Comparison of ENCODE assay signal across 1 mouse cellular context in the genomic region with DNA sequence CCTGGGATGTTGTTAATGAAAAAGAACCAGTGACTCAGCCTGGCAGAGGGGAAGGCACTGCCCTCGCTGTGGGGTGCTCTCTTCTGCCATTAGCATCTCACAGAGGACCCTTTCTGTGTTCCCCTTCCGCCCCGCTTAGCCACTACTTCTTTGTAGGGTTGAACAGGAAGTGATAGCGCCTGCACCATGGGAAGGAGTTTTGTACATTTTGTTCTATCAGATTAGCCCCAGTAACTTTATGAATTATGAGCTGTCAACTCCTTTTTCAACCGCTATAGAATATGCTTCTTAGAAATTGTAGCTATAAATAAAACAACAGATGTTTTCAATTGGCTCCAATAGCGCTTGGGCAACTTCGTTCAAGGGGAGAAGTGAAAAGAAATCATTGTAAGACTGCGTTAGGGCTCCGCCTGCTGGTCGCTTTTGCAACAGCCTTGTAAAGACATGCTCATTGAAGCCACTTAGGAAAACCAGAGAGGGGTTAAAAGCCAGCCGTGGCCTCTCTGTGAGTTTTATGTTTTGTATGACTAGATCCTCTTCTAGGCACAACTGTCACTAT.
A peak's percentile ranks its signal among the peaks of the same experiment; 100 is the strongest.
TF ChIP-seq lines count a peak whose summit lies in the region.

No protein-coding gene starts in this region.

TF ChIP-seq in MEL, 35 proteins besides CTCF, POLR2A, EP300 and RAD21 (continued from another document):
- no peak for TF ChIP-seq NRF1 (IDR thresholded peaks at IDR 0.05; ENCODE audit: insufficient read depth, low read depth, low read length, poor library complexity, severe bottlenecking)
- peak; percentile 97 for TF ChIP-seq ETS1 (IDR thresholded peaks at IDR 0.05; ENCODE audit: low read depth, low read length)
- TF ChIP-seq RCOR1 (IDR thresholded peaks at IDR 0.05; ENCODE audit: low read depth, low read length) = peak; percentile 50; the same call in 1 of the 2 replicates
- TF ChIP-seq HCFC1 (IDR thresholded peaks at IDR 0.05; ENCODE audit: low read depth, low read length) = 0 out of 2 replicates have a peak, but pooled peaks have one; percentile 59
